8 mouse cellular contexts compared by ENCODE assay signal in the genomic region with DNA sequence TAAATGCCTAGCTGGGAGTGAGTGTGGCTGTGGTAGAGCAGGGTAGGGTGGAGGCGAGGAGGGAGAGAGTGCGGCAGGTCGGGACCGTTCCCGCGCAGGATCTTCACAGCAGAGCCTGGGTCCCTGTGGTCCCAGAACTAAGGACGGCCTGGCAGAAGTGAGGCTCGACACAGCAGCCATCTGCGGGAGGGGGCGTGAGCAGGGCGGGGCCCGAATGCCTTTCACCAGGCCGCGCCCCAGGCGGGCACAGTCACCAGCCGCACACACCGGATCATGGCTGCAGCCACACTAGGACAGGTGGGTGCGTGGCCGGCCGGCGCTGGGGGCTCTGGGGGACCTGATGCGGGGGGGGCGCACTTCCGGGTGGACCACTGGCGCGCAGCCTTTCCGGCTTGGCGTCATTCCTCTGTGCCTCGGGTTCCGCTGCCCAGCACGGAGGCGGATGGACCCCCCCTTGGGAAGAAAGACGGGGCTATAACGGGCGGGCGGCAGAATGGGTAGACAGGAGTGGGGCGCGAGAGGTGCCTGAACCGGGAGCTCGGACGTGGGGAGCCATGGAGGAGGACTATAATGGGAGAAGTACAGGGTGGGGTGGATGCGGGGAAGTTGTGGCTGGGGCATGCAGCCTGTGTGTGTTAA. TPM values are rescaled to one million over a fixed set of nuclear protein-coding genes. Genes with fewer than 3 reads are reported as not detected.
DNase-seq lines count a peak whose midpoint lies in the region; ATAC-seq lines count a peak whose summit lies in the region.

A gene (plus strand): TSS at position 51 of the 639 bp plus-strand sequence.

- ATAC-seq in hindbrain, embryonic 14.5 days (ENCODE audit: low FRiP score) = peak; percentile 66; the same call in 1 of the 2 replicates

- H3K27ac ChIP-seq in hindbrain, embryonic 14.5 days = peak within 1 kb of the TSS; percentile 80

- no peaks in the 10 kb centered on the region for H3K36me3 ChIP-seq in hindbrain, embryonic 14.5 days (replicated peaks; ENCODE audit: control insufficient read depth, insufficient read depth)

- H3K9ac ChIP-seq in hindbrain, embryonic 14.5 days = peak within 1 kb of the TSS; percentile 91

- WGBS in hindbrain, embryonic 14.5 days = under 1% methylated on average over 40 of the region's 42 CpGs

- H3K4me1 ChIP-seq in hindbrain, embryonic 14.5 days (replicated peaks; ENCODE audit: control insufficient read depth, insufficient read depth, low read length) = peaks cover 22% of the 10 kb centered on the region

- H3K4me2 ChIP-seq in hindbrain, embryonic 14.5 days (replicated peaks) = peak within 1 kb of the TSS; percentile 62

- no peaks in the 10 kb centered on the region for H3K9me3 ChIP-seq in hindbrain, embryonic 14.5 days (ENCODE audit: control insufficient read depth, low read length)

- H3K4me3 ChIP-seq in hindbrain, embryonic 14.5 days (replicated peaks; ENCODE audit: low read length) = peak within 1 kb of the TSS; percentile 63

- DNase-seq in ZHBTc4 (ENCODE audit: low read depth, low spot score) = peak; percentile 92
- peak; percentile 43 to 72 for DNase-seq in cerebellum, postnatal 4 days (ENCODE audit: low spot score in 2 of 2)
- peak; percentile 76 for DNase-seq in gastrocnemius, adult 18-20 months (ENCODE audit: low spot score)
- peak; percentile 69 for DNase-seq in hindbrain, embryonic 14.5 days (ENCODE audit: low spot score)
- DNase-seq in layer of hippocampus, postnatal 25 days (ENCODE audit: extremely low spot score in 1 of 2, low spot score in 1 of 2) = peak; percentile 57 to 61
- peak; percentile 75 for DNase-seq in lung, postnatal 14 days
- peak; percentile 82 for DNase-seq in ovary, postnatal 36 days (ENCODE audit: low spot score)
- peak; percentile 78 for DNase-seq in thymus, postnatal 25 days

- H3K27me3 ChIP-seq in hindbrain, embryonic 14.5 days (ENCODE audit: control insufficient read depth, insufficient read depth, low read length) = no peaks in the 10 kb centered on the region

RNA-seq across cellular contexts. Expression of the gene that starts here (rescaled TPM):
- 10 to 100 TPM; 95.0 to 98.1 TPM for total RNA-seq in gastrocnemius, adult 18-20 months (2021)
- 17.4 and 19.0 TPM in 2 replicates for polyA plus RNA-seq in hindbrain, embryonic 14.5 days (2014; fragmentation: Nextera tagmentation; extraction: Ambion mirVana)
- 10 to 100 TPM; 20.5 to 23.4 TPM for total RNA-seq in layer of hippocampus, postnatal 25 days (2021)

Comparison
In these comparisons a context has a peak if more than half of its experiments do, and no peak if none do; other contexts are left out.
1. Peak in every context shown above with its lines: DNase-seq, ATAC-seq, H3K4me3 ChIP-seq and H3K27ac ChIP-seq.